Comparison of ENCODE assay signal across 8 mouse cellular contexts in the genomic region with DNA sequence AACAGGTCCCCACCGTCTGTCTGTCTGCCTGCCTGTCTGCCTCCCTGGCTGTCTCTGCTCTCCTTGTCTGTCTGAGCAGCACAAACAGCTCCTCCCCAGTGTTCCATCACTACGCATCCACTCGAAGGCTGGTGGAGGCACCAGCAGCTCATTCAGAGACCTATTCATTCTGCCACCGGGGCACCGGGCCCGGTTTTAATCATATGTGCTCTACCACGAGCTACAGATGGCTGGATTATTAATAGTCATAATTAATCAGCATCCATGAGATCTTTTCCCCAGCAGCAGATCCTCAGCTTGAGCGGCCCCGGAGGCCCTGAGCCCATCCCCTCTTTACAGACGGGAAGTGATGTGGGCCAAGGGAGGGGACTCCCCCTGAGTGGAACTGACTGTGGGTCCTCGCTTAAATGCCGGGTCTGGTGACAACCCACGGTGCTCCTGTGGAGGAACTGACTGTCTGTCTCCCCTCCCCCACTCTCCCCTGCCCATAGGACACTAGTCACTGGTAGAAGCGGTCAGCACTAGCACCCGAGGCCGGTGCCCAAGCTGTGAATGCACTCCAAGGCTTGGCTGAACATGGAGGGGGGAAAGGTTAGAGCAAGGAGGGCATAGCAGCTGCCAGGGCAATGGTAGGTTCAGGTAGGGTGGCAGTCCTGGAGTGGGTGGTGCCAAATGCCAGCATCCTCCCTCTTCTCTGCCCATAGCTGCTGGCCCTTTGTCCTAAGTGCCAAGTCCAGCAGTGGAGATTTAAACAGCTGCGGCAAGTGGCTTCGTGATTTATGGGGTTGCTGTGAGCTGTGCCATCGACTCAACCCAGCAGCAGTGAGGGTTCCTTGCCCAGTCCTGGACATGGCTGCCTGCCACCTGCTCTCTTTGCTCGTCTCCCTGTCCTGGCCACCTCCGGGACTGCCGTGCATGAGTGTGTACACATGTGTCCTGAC. TPM values are rescaled to one million over a fixed set of nuclear protein-coding genes. Genes with fewer than 3 reads are reported as not detected.
DNase-seq lines count a peak whose midpoint lies in the region; ATAC-seq lines count a peak whose summit lies in the region.

No protein-coding gene starts in this region.

- no peak overlapping the region for H3K9ac ChIP-seq in heart, embryonic 11.5 days (ENCODE audit: low read depth, low read length)

- WGBS in heart, embryonic 11.5 days (ENCODE audit: insufficient replicate concordance) = 74% methylated on average over 22 of the region's 22 CpGs

- DNase-seq in left cerebral cortex, postnatal 14 days (ENCODE audit: low spot score in 2 of 2) = peak; percentile 48 to 58
- DNase-seq in left cerebral cortex, adult 8-10 months (ENCODE audit: low spot score in 2 of 2) = no peak
- peak; percentile 83 for DNase-seq in brain, adult 2 months (ENCODE audit: low read depth, low spot score)
- peak; percentile 78 for DNase-seq in gastrocnemius, postnatal 25 days
- peak; percentile 73 for DNase-seq in layer of hippocampus, adult 11-12 months (ENCODE audit: low spot score)
- DNase-seq in naive thymus-derived CD4-positive, alpha-beta T cell, adult 2 months (ENCODE audit: low read depth) = peak; percentile 55
- no peak for DNase-seq in frontal cortex, postnatal 10 days (ENCODE audit: low spot score in 2 of 2)

- H3K27me3 ChIP-seq in heart, embryonic 11.5 days (ENCODE audit: control insufficient read depth, insufficient read depth, low read length) = no peaks in the 10 kb centered on the region

- ATAC-seq in heart, embryonic 11.5 days (replicated peaks; ENCODE audit: insufficient number of reproducible peaks, low FRiP score, low TSS enrichment) = no peak

- H3K4me3 ChIP-seq in heart, embryonic 11.5 days (ENCODE audit: low read depth, low read length) = no peak overlapping the region

- peaks cover 94% of the 10 kb centered on the region for H3K4me1 ChIP-seq in heart, embryonic 11.5 days (ENCODE audit: control insufficient read depth, insufficient read depth, low read length)

- H3K4me2 ChIP-seq in heart, embryonic 11.5 days = no peak overlapping the region

- intact Hi-C loops in left cerebral cortex, postnatal 14 days (cut with DNase I) = no loop called here

- H3K36me3 ChIP-seq in heart, embryonic 11.5 days (ENCODE audit: control insufficient read depth, insufficient read depth, low read length) = no peaks in the 10 kb centered on the region

- H3K27ac ChIP-seq in heart, embryonic 11.5 days (ENCODE audit: low read depth, low read length) = no peak overlapping the region

- H3K9me3 ChIP-seq in heart, embryonic 11.5 days (replicated peaks; ENCODE audit: control insufficient read depth, low read length) = no peaks in the 10 kb centered on the region

RNA-seq across cellular contexts. Expression of gene Zmiz1, which starts 34.6 kb away (rescaled TPM):
- 10 to 100 TPM; 86.2 to 98.9 TPM for total RNA-seq in left cerebral cortex, postnatal 14 days (2021)
- total RNA-seq in left cerebral cortex, adult 8-10 months (2022) = 10 to 100 TPM; 90.1 to 94.2 (median 92.3) TPM
- total RNA-seq in gastrocnemius, postnatal 25 days (2021) = 10 to 100 TPM; 26.4 to 29.8 TPM
- 34.9 and 36.2 TPM in 2 replicates for polyA plus RNA-seq in heart, embryonic 11.5 days (2014; fragmentation: Nextera tagmentation; extraction: Ambion mirVana)

Comparison
In these comparisons a context has a peak if more than half of its experiments do, and no peak if none do; other contexts are left out.
1. DNase-seq: peak in left cerebral cortex, postnatal 14 days (2 of 2), brain, adult 2 months (single experiment), gastrocnemius, postnatal 25 days (single experiment), layer of hippocampus, adult 11-12 months (single experiment) and naive thymus-derived CD4-positive, alpha-beta T cell, adult 2 months (single experiment); none in left cerebral cortex, adult 8-10 months (0 of 2) and frontal cortex, postnatal 10 days (0 of 2).